Mouse (Mus musculus): Measurements from ENCODE around the gene Pim1.

DNA sequence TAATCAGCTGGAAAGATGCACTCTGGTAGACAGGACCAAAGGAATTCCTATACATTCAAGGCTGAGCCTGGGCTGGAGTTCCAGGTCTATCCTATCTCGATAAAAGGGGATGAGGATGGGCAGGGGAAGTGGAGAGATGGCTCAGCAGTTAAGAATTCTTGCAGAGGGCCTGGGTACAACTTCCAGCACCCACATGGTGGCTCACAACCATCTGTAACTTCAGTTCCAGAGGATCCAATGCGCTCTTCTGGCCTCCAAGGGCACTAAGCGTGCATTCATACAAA is 6.5 kb downstream of the Pim1 start:
- TF ChIP-seq TAL1 (IDR thresholded peaks at IDR 0.05; ENCODE audit: low read length), result no peak
- TF ChIP-seq GATA1 (IDR thresholded peaks at IDR 0.05; ENCODE audit: low read length), result no peak

Data from erythroblast, embryonic 14.5 days (primary cell).